Mouse (Mus musculus): ENCODE measurements around the gene Pink1.

Pink1 gene

GRCm38 (mm10) chr4:138318509-138319266 is 7.4 kb downstream of the Pink1 start:
- in situ Hi-C loops (cut with MboI; ENCODE audit: unreplicated experiment in 2 of 2) = loop anchor here (5.0 to 25.0 kb wide), 3 partner anchors 109 to 981 kb away; no protein-coding TSS in a partner anchor

- in situ Hi-C loops (cut with MboI; ENCODE audit: unreplicated experiment in 2 of 2) = loop anchor here (5.0 to 25.0 kb wide), 3 partner anchors 111 to 979 kb away; no protein-coding TSS in a partner anchor
Measured at GRCm38 (mm10) chr4:138316369-138316768, 9.7 kb downstream of the Pink1 start.

GRCm38 (mm10) chr4:138315781-138316180 is 10.3 kb downstream of the Pink1 start:
- in situ Hi-C loops (cut with MboI; ENCODE audit: unreplicated experiment in 2 of 2) = loop anchor here (5.0 to 25.0 kb wide), 3 partner anchors 112 to 978 kb away; no protein-coding TSS in a partner anchor

GRCm38 (mm10) chr4:138313795-138314194 is 12.3 kb downstream of the Pink1 start:
- in situ Hi-C loops (cut with MboI; ENCODE audit: unreplicated experiment in 2 of 2) = loop anchor here in 1 of 2 experiments (10.0 to 25.0 kb wide), 2 partner anchors 349 to 976 kb away; no protein-coding TSS in a partner anchor

GRCm38 (mm10) chr4:138313021-138313420 is 13.1 kb downstream of the Pink1 start:
- in situ Hi-C loops (cut with MboI; ENCODE audit: unreplicated experiment in 2 of 2) = loop anchor here in 1 of 2 experiments (10.0 to 25.0 kb wide), 2 partner anchors 348 to 976 kb away; no protein-coding TSS in a partner anchor

- in situ Hi-C loops (cut with MboI; ENCODE audit: unreplicated experiment in 2 of 2) = loop anchor here in 1 of 2 experiments (10.0 to 25.0 kb wide), 2 partner anchors 347 to 975 kb away; no protein-coding TSS in a partner anchor
Measured at GRCm38 (mm10) chr4:138312105-138312504, 14.0 kb downstream of the Pink1 start.

- in situ Hi-C loops (cut with MboI; ENCODE audit: unreplicated experiment in 2 of 2) = loop anchor here in 1 of 2 experiments (10.0 to 25.0 kb wide), 2 partner anchors 347 to 974 kb away; no protein-coding TSS in a partner anchor
Measured at GRCm38 (mm10) chr4:138311595-138311994, 14.5 kb downstream of the Pink1 start.

- in situ Hi-C loops (cut with MboI; ENCODE audit: unreplicated experiment in 2 of 2) = loop anchor here in 1 of 2 experiments (10.0 to 25.0 kb wide), 2 partner anchors 346 to 973 kb away; no protein-coding TSS in a partner anchor
Measured at GRCm38 (mm10) chr4:138310311-138310910, 15.7 kb downstream of the Pink1 start.

- in situ Hi-C loops (cut with MboI; ENCODE audit: unreplicated experiment in 2 of 2) = loop anchor here in 1 of 2 experiments (25.0 kb wide), 1 partner anchor 970 kb away; no protein-coding TSS in a partner anchor
Measured at GRCm38 (mm10) chr4:138307739-138308138, 18.4 kb downstream of the Pink1 start.

- in situ Hi-C loops (cut with MboI; ENCODE audit: unreplicated experiment in 2 of 2) = loop anchor here in 1 of 2 experiments (25.0 kb wide), 1 partner anchor 970 kb away; no protein-coding TSS in a partner anchor
Measured at GRCm38 (mm10) chr4:138307025-138307424, 19.1 kb downstream of the Pink1 start.

GRCm38 (mm10) chr4:138304340-138305104 is 21.6 kb downstream of the Pink1 start, which contains the start of gene Ddost:
Gene Ddost, plus strand, starts transcription at chr4:138304730.
- in situ Hi-C loops (cut with MboI; ENCODE audit: unreplicated experiment in 2 of 2) = loop anchor here in 1 of 2 experiments (25.0 kb wide), 1 partner anchor 967 kb away; no protein-coding TSS in a partner anchor

GRCm38 (mm10) chr4:138303742-138304141 is 22.4 kb downstream of the Pink1 start:
- in situ Hi-C loops (cut with MboI; ENCODE audit: unreplicated experiment in 2 of 2) = loop anchor here in 1 of 2 experiments (25.0 kb wide), 1 partner anchor 966 kb away; no protein-coding TSS in a partner anchor

GRCm38 (mm10) chr4:138303011-138303410 is 23.1 kb downstream of the Pink1 start:
- in situ Hi-C loops (cut with MboI; ENCODE audit: unreplicated experiment in 2 of 2) = loop anchor here in 1 of 2 experiments (25.0 kb wide), 1 partner anchor 966 kb away; no protein-coding TSS in a partner anchor

GRCm38 (mm10) chr4:138301271-138301780 is 24.8 kb downstream of the Pink1 start:
- in situ Hi-C loops (cut with MboI; ENCODE audit: unreplicated experiment in 2 of 2) = loop anchor here in 1 of 2 experiments (25.0 kb wide), 1 partner anchor 964 kb away; no protein-coding TSS in a partner anchor

GRCm38 (mm10) chr4:138293949-138294550 is 32.1 kb downstream of the Pink1 start:
- in situ Hi-C loops (cut with MboI; ENCODE audit: unreplicated experiment in 2 of 2) = loop anchor here in 1 of 2 experiments (25.0 kb wide), 1 partner anchor 107 kb away; no protein-coding TSS in a partner anchor

- in situ Hi-C loops (cut with MboI; ENCODE audit: unreplicated experiment in 2 of 2) = loop anchor here in 1 of 2 experiments (25.0 kb wide), 1 partner anchor 106 kb away; no protein-coding TSS in a partner anchor
Measured at GRCm38 (mm10) chr4:138293261-138293948, 32.7 kb downstream of the Pink1 start.

- in situ Hi-C loops (cut with MboI; ENCODE audit: unreplicated experiment in 2 of 2) = loop anchor here in 1 of 2 experiments (25.0 kb wide), 1 partner anchor 105 kb away; no protein-coding TSS in a partner anchor
Measured at GRCm38 (mm10) chr4:138292028-138292427, 34.1 kb downstream of the Pink1 start.

- in situ Hi-C loops (cut with MboI; ENCODE audit: unreplicated experiment in 2 of 2) = loop anchor here in 1 of 2 experiments (10.0 to 25.0 kb wide), 2 partner anchors 101 to 324 kb away; no protein-coding TSS in a partner anchor
Measured at GRCm38 (mm10) chr4:138288691-138289090, 37.4 kb downstream of the Pink1 start.
